Mouse (Mus musculus) lung, postnatal 0 days (tissue): Measurements from ENCODE around the gene Hsd17b1.

Experiments
- CTCF ChIP-seq: IDR thresholded peaks from 2 replicates; pipeline ENCODE4 v1.5.1; 2016; ENCODE audit warnings: antibody characterized with exemption, mild to moderate bottlenecking
- EP300 ChIP-seq: IDR thresholded peaks from 2 replicates; pipeline ENCODE4 v1.6.1; 2016; ENCODE audit warnings: antibody characterized with exemption, mild to moderate bottlenecking, control low read depth

- TF ChIP-seq CTCF (peak; percentile 38), EP300 (no peak)
Observed at GRCm38 (mm10) chr11:101062165-101062884, 15.9 kb upstream of the Hsd17b1 start.
